Mouse (Mus musculus): Measurements from ENCODE around the gene Clec2l. TPM values are rescaled to one million over a fixed set of nuclear protein-coding genes. Genes with fewer than 3 reads are reported as not detected.

Clec2l gene
- total RNA-seq (2014; rRNA removed) (92.8 and 94.3 TPM in 2 replicates), polyA plus RNA-seq (2015; fragmentation: Nextera tagmentation; extraction: Ambion mirVana) (49.8 and 52.0 TPM in 2 replicates)

GRCm38 (mm10) chr6:38662714-38663615, at the start of gene Clec2l:
Gene Clec2l, plus strand, starts transcription at chr6:38663069.
- Histone ChIP-seq H3K9ac (peak within 1 kb of the TSS; percentile 81), H3K36me3 (ENCODE audit: insufficient read depth) (no peaks in the 10 kb centered on the region), H3K27me3 (ENCODE audit: insufficient read depth, low read length) (no peaks in the 10 kb centered on the region), H3K4me1 (ENCODE audit: insufficient read depth) (no peaks in the 10 kb centered on the region), H3K27ac (ENCODE audit: low read depth, low read length) (peak within 1 kb of the TSS; percentile 67), H3K9me3 (ENCODE audit: low read length) (no peaks in the 10 kb centered on the region), H3K4me2 (ENCODE audit: low read depth) (peak within 1 kb of the TSS; percentile 81), H3K4me3 (ENCODE audit: low read depth, low read length) (peak within 1 kb of the TSS; percentile 70)
- WGBS = 3% methylated on average over 54 of the region's 84 CpGs
- DNase-seq (peak; percentile 70), ATAC-seq (peak; percentile 95)
- no peak for TF ChIP-seq CTCF (IDR thresholded peaks at IDR 0.05; ENCODE audit: low read depth)

GRCm38 (mm10) chr6:38622406-38622805, 40.5 kb upstream of the Clec2l start:
- TF ChIP-seq CTCF (IDR thresholded peaks at IDR 0.05; ENCODE audit: low read depth) = no peak
- no peak for DNase-seq
- Histone ChIP-seq H3K4me1 (ENCODE audit: insufficient read depth) (no peaks in the 10 kb centered on the region), H3K4me2 (ENCODE audit: low read depth) (no peak overlapping the region), H3K36me3 (ENCODE audit: insufficient read depth) (peaks cover 21% of the 10 kb centered on the region), H3K27me3 (ENCODE audit: insufficient read depth, low read length) (no peaks in the 10 kb centered on the region), H3K9ac (no peak overlapping the region), H3K9me3 (ENCODE audit: low read length) (no peaks in the 10 kb centered on the region), H3K27ac (ENCODE audit: low read depth, low read length) (no peak overlapping the region; the same call in 1 of the 2 replicates), H3K4me3 (ENCODE audit: low read depth, low read length) (no peak overlapping the region)
- ATAC-seq = no peak
- 93% methylated on average over 1 of the region's 1 CpGs for WGBS

- H3K4me3 ChIP-seq (ENCODE audit: low read depth, low read length) = no peak overlapping the region
- no peak overlapping the region for H3K4me2 ChIP-seq (ENCODE audit: low read depth)
- no peak overlapping the region for H3K27ac ChIP-seq (ENCODE audit: low read depth, low read length)
- TF ChIP-seq CTCF (IDR thresholded peaks at IDR 0.05; ENCODE audit: low read depth) = no peak
- no peaks in the 10 kb centered on the region for H3K4me1 ChIP-seq (ENCODE audit: insufficient read depth)
- no peaks in the 10 kb centered on the region for H3K9me3 ChIP-seq (ENCODE audit: low read length)
- H3K9ac ChIP-seq = no peak overlapping the region
- no peak for ATAC-seq
- no peak for DNase-seq
- no peaks in the 10 kb centered on the region for H3K27me3 ChIP-seq (ENCODE audit: insufficient read depth, low read length)
- peaks cover 14% of the 10 kb centered on the region for H3K36me3 ChIP-seq (ENCODE audit: insufficient read depth)
- WGBS = 83% methylated on average over 2 of the region's 2 CpGs
Observed at GRCm38 (mm10) chr6:38623457-38623856, 39.4 kb upstream of the Clec2l start.

GRCm38 (mm10) chr6:38624439-38624838, 38.4 kb upstream of the Clec2l start:
- H3K36me3 ChIP-seq (ENCODE audit: insufficient read depth) = peaks cover 8% of the 10 kb centered on the region
- H3K9me3 ChIP-seq (ENCODE audit: low read length) = no peaks in the 10 kb centered on the region
- WGBS = 37% methylated on average over 1 of the region's 1 CpGs
- no peaks in the 10 kb centered on the region for H3K4me1 ChIP-seq (ENCODE audit: insufficient read depth)
- DNase-seq (no peak), ATAC-seq (no peak)
- H3K27me3 ChIP-seq (ENCODE audit: insufficient read depth, low read length) = no peaks in the 10 kb centered on the region
- H3K4me2 ChIP-seq (ENCODE audit: low read depth) = no peak overlapping the region
- H3K9ac ChIP-seq = no peak overlapping the region
- H3K4me3 ChIP-seq (ENCODE audit: low read depth, low read length) = no peak overlapping the region
- no peak overlapping the region for H3K27ac ChIP-seq (ENCODE audit: low read depth, low read length)
- no peak for TF ChIP-seq CTCF (IDR thresholded peaks at IDR 0.05; ENCODE audit: low read depth)

GRCm38 (mm10) chr6:38626086-38626485, 36.8 kb upstream of the Clec2l start:
- TF ChIP-seq CTCF (IDR thresholded peaks at IDR 0.05; ENCODE audit: low read depth) = no peak
- Histone ChIP-seq H3K27ac (ENCODE audit: low read depth, low read length) (no peak overlapping the region), H3K4me2 (ENCODE audit: low read depth) (no peak overlapping the region), H3K36me3 (ENCODE audit: insufficient read depth) (0 out of 2 replicates have a peak, but pooled peaks cover 3% of the 10 kb centered on the region), H3K9ac (no peak overlapping the region), H3K4me3 (ENCODE audit: low read depth, low read length) (no peak overlapping the region), H3K27me3 (ENCODE audit: insufficient read depth, low read length) (no peaks in the 10 kb centered on the region), H3K9me3 (ENCODE audit: low read length) (no peaks in the 10 kb centered on the region), H3K4me1 (ENCODE audit: insufficient read depth) (no peaks in the 10 kb centered on the region)
- no peak for ATAC-seq
- no peak for DNase-seq
- 89% methylated on average over 5 of the region's 5 CpGs for WGBS

- Histone ChIP-seq H3K27me3 (ENCODE audit: insufficient read depth, low read length) (no peaks in the 10 kb centered on the region), H3K9ac (no peak overlapping the region), H3K4me2 (ENCODE audit: low read depth) (no peak overlapping the region), H3K9me3 (ENCODE audit: low read length) (no peaks in the 10 kb centered on the region), H3K27ac (ENCODE audit: low read depth, low read length) (no peak overlapping the region), H3K4me1 (ENCODE audit: insufficient read depth) (no peaks in the 10 kb centered on the region), H3K4me3 (ENCODE audit: low read depth, low read length) (no peak overlapping the region), H3K36me3 (ENCODE audit: insufficient read depth) (no peaks in the 10 kb centered on the region)
- ATAC-seq = no peak
- no peak for DNase-seq
- TF ChIP-seq CTCF (IDR thresholded peaks at IDR 0.05; ENCODE audit: low read depth) = no peak
- 90% methylated on average over 4 of the region's 4 CpGs for WGBS
Observed at GRCm38 (mm10) chr6:38627081-38627480, 35.8 kb upstream of the Clec2l start.

GRCm38 (mm10) chr6:38627486-38627885, 35.4 kb upstream of the Clec2l start:
- no peak for DNase-seq
- no peak for TF ChIP-seq CTCF (IDR thresholded peaks at IDR 0.05; ENCODE audit: low read depth)
- no peak overlapping the region for H3K27ac ChIP-seq (ENCODE audit: low read depth, low read length)
- no peak for ATAC-seq
- no peaks in the 10 kb centered on the region for H3K4me1 ChIP-seq (ENCODE audit: insufficient read depth)
- no peak overlapping the region for H3K9ac ChIP-seq
- 78% methylated on average over 4 of the region's 4 CpGs for WGBS
- H3K4me2 ChIP-seq (ENCODE audit: low read depth) = no peak overlapping the region
- H3K4me3 ChIP-seq (ENCODE audit: low read depth, low read length) = no peak overlapping the region
- no peaks in the 10 kb centered on the region for H3K9me3 ChIP-seq (ENCODE audit: low read length)
- H3K27me3 ChIP-seq (ENCODE audit: insufficient read depth, low read length) = no peaks in the 10 kb centered on the region
- H3K36me3 ChIP-seq (ENCODE audit: insufficient read depth) = no peaks in the 10 kb centered on the region
